Mouse (Mus musculus) megakaryocyte, embryonic 14.5 days (primary cell): ENCODE measurements around the gene Slc44a3.

Experiments
- FLI1 ChIP-seq: IDR thresholded peaks from 2 replicates; pipeline ENCODE4 v1.6.1; 2012; ENCODE audit warnings: low read length, inconsistent platforms, mixed read lengths
- GATA1 ChIP-seq: IDR thresholded peaks from 3 replicates; pipeline ENCODE4 v1.6.1; 2012; ENCODE audit warnings: mixed read lengths, low read length, inconsistent platforms, borderline replicate concordance

DNA sequence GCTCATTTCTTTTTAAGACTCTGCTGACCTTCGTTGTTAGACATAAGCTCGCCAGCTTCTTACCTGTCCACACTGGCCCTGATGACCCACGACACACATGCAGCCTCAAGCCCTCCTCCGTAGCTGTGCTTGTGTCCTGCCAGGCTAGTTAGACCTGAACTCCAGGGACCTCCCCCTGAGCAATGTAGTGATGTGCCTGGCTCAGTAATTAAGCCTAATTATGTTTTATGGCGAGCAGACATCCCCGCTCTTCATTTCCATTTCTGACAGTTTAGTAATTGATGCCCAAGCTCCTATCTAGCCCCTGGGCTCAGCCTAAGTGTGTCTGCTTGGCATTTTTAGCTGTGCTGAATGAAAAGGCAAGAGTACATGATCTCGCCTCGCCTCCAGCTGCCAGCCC, 83.6 kb downstream of the Slc44a3 start:
- TF ChIP-seq GATA1 (no peak), FLI1 (no peak)
